Mouse (Mus musculus): ENCODE results near the gene 2310034C09Rik. TPM values are rescaled to one million over a fixed set of nuclear protein-coding genes. Genes with fewer than 3 reads are reported as not detected.

Gene 2310034C09Rik
- polyA plus RNA-seq, 1 experiment from 2014 or later, result not detected

GRCm38 (mm10) chr16:88774106-88774505, 15.5 kb downstream of the 2310034C09Rik start, which contains the start of gene 2310057N15Rik:
Gene 2310057N15Rik, minus strand, starts transcription at chr16:88774206.
- Histone ChIP-seq H3K4me3 (replicated peaks; ENCODE audit: low read length) (no peak within 1 kb of the TSS), H3K27ac (ENCODE audit: low read length) (no peak within 1 kb of the TSS), H3K9me3 (ENCODE audit: control insufficient read depth, low read length) (no peaks in the 10 kb centered on the region), H3K27me3 (replicated peaks; ENCODE audit: control insufficient read depth, insufficient read depth, low read length) (no peaks in the 10 kb centered on the region), H3K4me1 (replicated peaks; ENCODE audit: control insufficient read depth, insufficient read depth, low read length) (no peaks in the 10 kb centered on the region), H3K36me3 (ENCODE audit: control insufficient read depth, insufficient read depth) (no peaks in the 10 kb centered on the region), H3K9ac (replicated peaks; ENCODE audit: low read depth, low read length) (no peak within 1 kb of the TSS), H3K4me2 (ENCODE audit: low read length) (no peak within 1 kb of the TSS)
- no peak for ATAC-seq
- WGBS, result 91% methylated on average over 2 of the region's 2 CpGs

DNA sequence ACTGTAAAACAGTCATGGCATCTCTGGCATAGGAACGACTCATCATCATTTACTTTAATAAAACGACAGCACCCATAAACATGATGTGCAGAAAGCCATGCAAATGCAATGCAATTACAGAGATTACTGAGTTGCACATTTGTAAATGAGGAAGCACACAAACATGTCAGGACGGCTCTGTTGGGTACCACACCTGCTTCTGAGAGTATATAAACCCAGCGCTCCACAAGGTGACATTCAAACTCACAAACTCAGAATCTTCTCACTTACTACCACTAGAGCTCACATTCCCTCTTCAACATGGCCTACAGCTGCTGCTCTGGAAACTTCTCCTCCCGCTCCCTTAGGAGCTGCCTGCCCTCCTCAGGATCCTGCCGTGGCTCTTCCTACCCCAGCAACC, 18.9 kb downstream of the 2310034C09Rik start, which contains the start of gene Gm5965:
Gm5965 (plus strand) TSS at position 301 of the 400 bp plus-strand sequence.
- H3K36me3 ChIP-seq (ENCODE audit: control insufficient read depth, insufficient read depth), result no peaks in the 10 kb centered on the region
- H3K4me1 ChIP-seq (replicated peaks; ENCODE audit: control insufficient read depth, insufficient read depth, low read length), result no peaks in the 10 kb centered on the region
- no peak within 1 kb of the TSS for H3K4me2 ChIP-seq (ENCODE audit: low read length)
- WGBS, result 95% methylated on average over 5 of the region's 6 CpGs
- H3K4me3 ChIP-seq (replicated peaks; ENCODE audit: low read length), result no peak within 1 kb of the TSS
- H3K9ac ChIP-seq (replicated peaks; ENCODE audit: low read depth, low read length), result no peak within 1 kb of the TSS
- no peaks in the 10 kb centered on the region for H3K27me3 ChIP-seq (replicated peaks; ENCODE audit: control insufficient read depth, insufficient read depth, low read length)
- H3K9me3 ChIP-seq (ENCODE audit: control insufficient read depth, low read length), result no peaks in the 10 kb centered on the region
- no peak within 1 kb of the TSS for H3K27ac ChIP-seq (ENCODE audit: low read length)
- ATAC-seq, result no peak

GRCm38 (mm10) chr16:88786786-88787185, 28.1 kb downstream of the 2310034C09Rik start:
- Histone ChIP-seq H3K4me2 (ENCODE audit: low read length) (no peak overlapping the region), H3K9me3 (ENCODE audit: control insufficient read depth, low read length) (no peaks in the 10 kb centered on the region), H3K27me3 (replicated peaks; ENCODE audit: control insufficient read depth, insufficient read depth, low read length) (no peaks in the 10 kb centered on the region), H3K4me3 (replicated peaks; ENCODE audit: low read length) (no peak overlapping the region), H3K4me1 (replicated peaks; ENCODE audit: control insufficient read depth, insufficient read depth, low read length) (no peaks in the 10 kb centered on the region), H3K36me3 (ENCODE audit: control insufficient read depth, insufficient read depth) (no peaks in the 10 kb centered on the region), H3K9ac (replicated peaks; ENCODE audit: low read depth, low read length) (no peak overlapping the region), H3K27ac (ENCODE audit: low read length) (no peak overlapping the region)
- no peak for ATAC-seq
- 81% methylated on average over 2 of the region's 2 CpGs for WGBS

Other genes with a start within 250 kb of the 2310034C09Rik start
- 0.36 TPM in 1 of 2 replicates, not detected in the other for gene Cldn8, start 195.7 kb upstream of the 2310034C09Rik start, polyA plus RNA-seq (2015; fragmentation: Nextera tagmentation; extraction: Ambion mirVana)
- not detected in 2 replicates for gene Krtap24-1, start 146.6 kb upstream of the 2310034C09Rik start, polyA plus RNA-seq (2015; fragmentation: Nextera tagmentation; extraction: Ambion mirVana)
- gene 2310079G19Rik, start 131.2 kb upstream of the 2310034C09Rik start, polyA plus RNA-seq (2015; fragmentation: Nextera tagmentation; extraction: Ambion mirVana), result not detected in 2 replicates
- not detected in 2 replicates for gene Krtap26-1, start 111.1 kb upstream of the 2310034C09Rik start, polyA plus RNA-seq (2015; fragmentation: Nextera tagmentation; extraction: Ambion mirVana)
- gene Krtap27-1, start 87.2 kb upstream of the 2310034C09Rik start, polyA plus RNA-seq (2015; fragmentation: Nextera tagmentation; extraction: Ambion mirVana), result not detected in 2 replicates
- gene 2310061N02Rik, start 50.9 kb upstream of the 2310034C09Rik start, polyA plus RNA-seq (2015; fragmentation: Nextera tagmentation; extraction: Ambion mirVana), result not detected in 2 replicates
- gene Krtap13-1, start 30.0 kb upstream of the 2310034C09Rik start, polyA plus RNA-seq (2015; fragmentation: Nextera tagmentation; extraction: Ambion mirVana), result not detected in 2 replicates
- gene Krtap13, start 7.2 kb upstream of the 2310034C09Rik start, polyA plus RNA-seq (2015; fragmentation: Nextera tagmentation; extraction: Ambion mirVana), result not detected in 2 replicates
- gene 2310057N15Rik, start 15.4 kb downstream of the 2310034C09Rik start, polyA plus RNA-seq (2015; fragmentation: Nextera tagmentation; extraction: Ambion mirVana), result not detected in 2 replicates
- not detected in 2 replicates for gene Gm5965, start 19.0 kb downstream of the 2310034C09Rik start, polyA plus RNA-seq (2015; fragmentation: Nextera tagmentation; extraction: Ambion mirVana)
- not detected in 2 replicates for gene Gm20741, start 53.4 kb downstream of the 2310034C09Rik start, polyA plus RNA-seq (2015; fragmentation: Nextera tagmentation; extraction: Ambion mirVana)
- not detected in 2 replicates for gene Krtap15, start 61.4 kb downstream of the 2310034C09Rik start, polyA plus RNA-seq (2015; fragmentation: Nextera tagmentation; extraction: Ambion mirVana)
- gene Krtap14, start 67.3 kb downstream of the 2310034C09Rik start, polyA plus RNA-seq (2015; fragmentation: Nextera tagmentation; extraction: Ambion mirVana), result not detected in 2 replicates
- not detected in 2 replicates for gene Krtap19-1, start 110.6 kb downstream of the 2310034C09Rik start, polyA plus RNA-seq (2015; fragmentation: Nextera tagmentation; extraction: Ambion mirVana)
- not detected in 2 replicates for gene Krtap19-2, start 115.4 kb downstream of the 2310034C09Rik start, polyA plus RNA-seq (2015; fragmentation: Nextera tagmentation; extraction: Ambion mirVana)
- not detected in 2 replicates for gene Krtap19-3, start 119.2 kb downstream of the 2310034C09Rik start, polyA plus RNA-seq (2015; fragmentation: Nextera tagmentation; extraction: Ambion mirVana)
- not detected in 2 replicates for gene Krtap19-4, start 126.2 kb downstream of the 2310034C09Rik start, polyA plus RNA-seq (2015; fragmentation: Nextera tagmentation; extraction: Ambion mirVana)
- not detected in 2 replicates for gene Krtap19-5, start 137.6 kb downstream of the 2310034C09Rik start, polyA plus RNA-seq (2015; fragmentation: Nextera tagmentation; extraction: Ambion mirVana)
- gene Krtap19-9b, start 173.4 kb downstream of the 2310034C09Rik start, polyA plus RNA-seq (2015; fragmentation: Nextera tagmentation; extraction: Ambion mirVana), result not detected in 2 replicates
- not detected in 2 replicates for gene Krtap16-3, start 204.0 kb downstream of the 2310034C09Rik start, polyA plus RNA-seq (2015; fragmentation: Nextera tagmentation; extraction: Ambion mirVana)

Measured in forebrain, embryonic 16.5 days (tissue).